Mouse (Mus musculus): Measurements from ENCODE around the gene Dzip1. TPM values are rescaled to one million over a fixed set of nuclear protein-coding genes. Genes with fewer than 3 reads are reported as not detected.

The Dzip1 gene
- total and polyA plus RNA-seq, 3 experiments: 0.16 to 0.83 (median 0.51) TPM

- Histone ChIP-seq H3K79me2 (replicated peaks; ENCODE audit: control insufficient read depth, extremely low read depth, insufficient read depth, poor library complexity, severe bottlenecking) (no peaks in the 10 kb centered on the region), H3K4me1 (ENCODE audit: control insufficient read depth in 1 of 2, insufficient read depth in 2 of 2) (peaks cover 0 to 39% of the 10 kb centered on the region in 2 experiments; a peak in 2 of 4 replicates), H3K4me2 (ENCODE audit: insufficient read depth, low read depth, poor library complexity, severe bottlenecking) (peak overlapping the region; percentile 57), H3K27ac (ENCODE audit: insufficient read depth, low read depth) (no peak overlapping the region), H3K9ac (ENCODE audit: insufficient read depth, low read depth) (no peak overlapping the region), H3K36me3 (replicated peaks in 1 of 2; ENCODE audit: control insufficient read depth in 1 of 2, insufficient read depth in 1 of 2, low read length in 1 of 2) (no peaks in the 10 kb centered on the region), H3K9me3 (replicated peaks; ENCODE audit: low read length) (no peaks in the 10 kb centered on the region), H3K4me3 (replicated peaks in 1 of 3; ENCODE audit: low read depth in 2 of 3, low read length in 2 of 3, poor library complexity in 1 of 3) (peak overlapping the region in 2 of 3 experiments; percentile 36 to 38), H3K27me3 (replicated peaks) (peaks cover 20% of the 10 kb centered on the region)
- dilution Hi-C loops (cut with MboI; ENCODE audit: extremely low pct_ligation_motif_present, extremely low pct_unique_long_range_greater_than_20kb, low sequenced_read_pairs) (no loop called here), in situ Hi-C loops (cut with MboI; ENCODE audit: low pct_ligation_motif_present, low pct_unique_long_range_greater_than_20kb, low sequenced_read_pairs) (no loop called here)
- TF ChIP-seq SIN3A (IDR thresholded peaks at IDR 0.05; ENCODE audit: low read length) (peak; percentile 51; the same call in 1 of the 2 replicates), MXI1 (IDR thresholded peaks at IDR 0.05; ENCODE audit: low read depth, low read length) (0 out of 2 replicates have a peak, but pooled peaks have one; percentile 34), CHD1 (IDR thresholded peaks at IDR 0.05; ENCODE audit: low read depth, low read length) (no peak), MYC (IDR thresholded peaks at IDR 0.05; ENCODE audit: low read depth, low read length) (peak; percentile 52; the same call in 1 of the 2 replicates), BHLHE40 (IDR thresholded peaks at IDR 0.05; ENCODE audit: low read depth, low read length) (peak; percentile 56; the same call in 1 of the 2 replicates), IRF4 (IDR thresholded peaks at IDR 0.05; ENCODE audit: low read depth, low read length) (peak; percentile 83), MAFK (IDR thresholded peaks at IDR 0.05; ENCODE audit: insufficient replicate concordance, low read length) (0 out of 2 replicates have a peak, but pooled peaks have one; percentile 13), E2F4 (IDR thresholded peaks at IDR 0.05; ENCODE audit: insufficient replicate concordance, low read depth, low read length) (no peak), GABPA (IDR thresholded peaks at IDR 0.05; ENCODE audit: insufficient replicate concordance, low read depth, low read length) (no peak), KAT2A (IDR thresholded peaks at IDR 0.05; ENCODE audit: insufficient replicate concordance, low read length) (no peak), NELFE (IDR thresholded peaks at IDR 0.05; ENCODE audit: low read depth, low read length) (no peak), EP300 (IDR thresholded peaks at IDR 0.05; ENCODE audit: low read length) (peak; percentile 76; the same call in 1 of the 2 replicates)
- peak; percentile 63 for DNase-seq (ENCODE audit: extremely low read depth)
Observed at GRCm38 (mm10) chr14:118856563-118856962, 68.7 kb downstream of the Dzip1 start.

- H3K4me3 ChIP-seq (replicated peaks in 1 of 3; ENCODE audit: low read depth in 2 of 3, low read length in 2 of 3, poor library complexity in 1 of 3): peak overlapping the region; percentile 10 to 48 (median 47)
- H3K4me1 ChIP-seq (ENCODE audit: control insufficient read depth in 1 of 2, insufficient read depth in 2 of 2): peaks cover 4 to 39% of the 10 kb centered on the region in 2 experiments; a peak in 3 of 4 replicates
- dilution Hi-C loops (cut with MboI; ENCODE audit: extremely low pct_ligation_motif_present, extremely low pct_unique_long_range_greater_than_20kb, low sequenced_read_pairs) (no loop called here), in situ Hi-C loops (cut with MboI; ENCODE audit: low pct_ligation_motif_present, low pct_unique_long_range_greater_than_20kb, low sequenced_read_pairs) (no loop called here)
- TF ChIP-seq UBTF (IDR thresholded peaks at IDR 0.05; ENCODE audit: low read depth, low read length) (0 out of 2 replicates have a peak, but pooled peaks have one; percentile 10), POLR2A (IDR thresholded peaks at IDR 0.05; ENCODE audit: low read depth, low read length) (no peak), MYC (IDR thresholded peaks at IDR 0.05; ENCODE audit: low read depth, low read length) (no peak), CHD2 (IDR thresholded peaks at IDR 0.05; ENCODE audit: low read length) (no peak), MAX (IDR thresholded peaks at IDR 0.05; ENCODE audit: low read length) (no peak), CTCF (conservative IDR thresholded peaks at IDR 0.05 in 1 of 2, IDR thresholded peaks at IDR 0.05 in 1 of 2; ENCODE audit: low read depth in 2 of 2, low read length in 2 of 2) (peak in 1 of 2 experiments; percentile 33; a peak in 2 of 4 replicates)
- H3K27me3 ChIP-seq (replicated peaks): peaks cover 20% of the 10 kb centered on the region
- H3K36me3 ChIP-seq (replicated peaks in 1 of 2; ENCODE audit: control insufficient read depth in 1 of 2, insufficient read depth in 1 of 2, low read length in 1 of 2): no peaks in the 10 kb centered on the region
- no peaks in the 10 kb centered on the region for H3K9me3 ChIP-seq (replicated peaks; ENCODE audit: low read length)
- DNase-seq (ENCODE audit: extremely low read depth): peak; percentile 27
- no peaks in the 10 kb centered on the region for H3K79me2 ChIP-seq (replicated peaks; ENCODE audit: control insufficient read depth, extremely low read depth, insufficient read depth, poor library complexity, severe bottlenecking)
- no peak overlapping the region for H3K27ac ChIP-seq (ENCODE audit: insufficient read depth, low read depth)
- H3K4me2 ChIP-seq (ENCODE audit: insufficient read depth, low read depth, poor library complexity, severe bottlenecking): peak overlapping the region; percentile 43
- H3K9ac ChIP-seq (ENCODE audit: insufficient read depth, low read depth): no peak overlapping the region
Observed at GRCm38 (mm10) chr14:118855141-118855800, 70.0 kb downstream of the Dzip1 start.

Data from CH12.LX (cell line).